Mouse (Mus musculus) liver, embryonic 14.5 days (tissue): ENCODE measurements around the gene Gm14085. TPM values are rescaled to one million over a fixed set of nuclear protein-coding genes. Genes with fewer than 3 reads are reported as not detected.
A peak's percentile ranks its signal among the peaks of the same experiment; 100 is the strongest.

Source experiments
- ATAC-seq: fragments of 200-750 bp; cut with Nextera tagmentation; 2 replicates; pipeline ENCODE4 v1.8.0; 2017; ENCODE audit warnings: moderate number of reproducible peaks, mild to moderate bottlenecking, moderate library complexity; ENCODE audit not compliant: insufficient read depth
- DNase-seq, 3 experiments: peaks; one replicate each; pipeline ENCODE4 v3.0.0-alpha.2; 2012 to 2013; ENCODE audit warnings: low read depth in 3 of 3, low spot score in 3 of 3
- H3K27ac ChIP-seq: fragments of 300-500 bp; sonication (generic); 2 replicates; pipeline ENCODE4 v1.5.1; 2014; ENCODE audit warnings: moderate library complexity, mild to moderate bottlenecking, control low read depth, inconsistent platforms
- H3K27me3 ChIP-seq: fragments of 300-500 bp; sonication (generic); 2 replicates; pipeline ENCODE4 v1.6.1; 2014; ENCODE audit warnings: mild to moderate bottlenecking, low read length, moderate library complexity; ENCODE audit not compliant: control insufficient read depth, insufficient read depth
- H3K36me3 ChIP-seq: fragments of 300-500 bp; sonication (generic); replicated peaks from 2 replicates; pipeline ENCODE4 v1.6.1; 2014; ENCODE audit warnings: low read depth; ENCODE audit not compliant: control insufficient read depth, insufficient read depth
- H3K4me1 ChIP-seq, 2 experiments: fragments of 200-500 bp in 1 of 2; fragments of 300-500 bp in 1 of 2; sonication (generic) in 1 of 2; replicated peaks; 2 replicates each; pipeline ENCODE4 v1.6.1; 2012 to 2014; ENCODE audit warnings: antibody characterized with exemption in 1 of 2, inconsistent platforms in 1 of 2, low read length in 1 of 2; ENCODE audit not compliant: control insufficient read depth in 2 of 2, insufficient read depth in 2 of 2
- H3K4me2 ChIP-seq: fragments of 300-500 bp; sonication (generic); 2 replicates; pipeline ENCODE4 v1.6.1; 2014; ENCODE audit warnings: low read depth, mild to moderate bottlenecking, control low read depth, moderate library complexity
- H3K4me3 ChIP-seq, 2 experiments: fragments of 200-500 bp in 1 of 2; fragments of 300-500 bp in 1 of 2; sonication (generic) in 1 of 2; 2 replicates each; pipeline ENCODE4 v1.5.1; 2012 to 2014; ENCODE audit warnings: low read depth in 2 of 2, low read length in 2 of 2, mild to moderate bottlenecking in 2 of 2, control low read depth in 1 of 2, inconsistent platforms in 1 of 2, moderate library complexity in 1 of 2; ENCODE audit not compliant: insufficient read depth in 1 of 2
- H3K9ac ChIP-seq: fragments of 300-500 bp; sonication (generic); replicated peaks from 2 replicates; pipeline ENCODE4 v1.6.1; 2014; ENCODE audit warnings: mild to moderate bottlenecking, control low read depth, moderate library complexity
- H3K9me3 ChIP-seq: fragments of 300-500 bp; sonication (generic); 2 replicates; pipeline ENCODE4 v1.6.1; 2016; ENCODE audit warnings: low read length, mixed read lengths; ENCODE audit not compliant: control insufficient read depth
- CTCF ChIP-seq: IDR thresholded peaks from 2 replicates; pipeline ENCODE4 v1.5.1; 2016; ENCODE audit warnings: antibody characterized with exemption, low read depth, control low read depth
- EP300 ChIP-seq: IDR thresholded peaks from 2 replicates; pipeline ENCODE4 v1.6.1; 2016; ENCODE audit warnings: antibody characterized with exemption, low read depth
- WGBS: fragments of 180-500 bp; shearing (Covaris S2); extraction: QIAGEN DNeasy Blood & Tissue Kit; methylation state at CpG from one replicate; pipeline ENCODE4 v1.1.7; 2014; ENCODE audit not compliant: insufficient replicate concordance; 5-methylcytosine and 5-hydroxymethylcytosine counted together
- polyA plus RNA-seq, 2 experiments: library from polyadenylated mRNA; depleted of rRNA in 1 of 2; stranded (reverse) in 1 of 2; unstranded in 1 of 2; fragments of >200 nt; fragmentation: Nextera tagmentation in 1 of 2; extraction: Ambion mirVana in 1 of 2; gene quantifications; 2 replicates each; pipeline versions ENCODE4 v1.2.1 to v1.2.3; 2012 to 2014

Gm14085 gene
- polyA plus RNA-seq, 2 experiments = not detected

DNA sequence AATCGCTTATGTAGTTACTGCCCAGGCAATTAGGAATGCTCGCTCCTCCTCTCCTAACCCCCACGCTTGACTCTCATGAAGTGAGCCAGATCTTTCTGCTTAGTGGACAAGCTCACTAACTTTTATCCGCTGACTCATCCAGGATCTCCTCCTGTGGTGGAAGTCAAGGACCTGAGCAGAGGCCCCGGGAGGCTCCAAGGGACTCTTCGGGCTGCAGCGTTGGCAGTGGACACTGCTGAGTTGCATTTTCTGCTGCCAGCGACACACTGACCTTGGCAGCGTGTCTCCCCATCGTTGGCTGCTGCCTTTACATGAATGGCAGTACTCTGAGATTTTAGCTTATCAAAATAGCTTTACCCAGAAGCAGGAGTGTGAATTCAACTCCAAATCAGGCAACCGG is 90.7 kb downstream of the Gm14085 start:
- H3K4me2 ChIP-seq = no peak overlapping the region
- no peaks in the 10 kb centered on the region for H3K4me1 ChIP-seq
- H3K9ac ChIP-seq = no peak overlapping the region
- 61% methylated on average over 11 of the region's 11 CpGs for WGBS
- no peak overlapping the region for H3K4me3 ChIP-seq
- no peak for TF ChIP-seq CTCF
- no peak for TF ChIP-seq EP300
- DNase-seq = no peak
- ATAC-seq = 0 out of 2 replicates have a peak, but pooled peaks have one; percentile 15
- H3K9me3 ChIP-seq = no peaks in the 10 kb centered on the region
- no peaks in the 10 kb centered on the region for H3K27me3 ChIP-seq
- H3K36me3 ChIP-seq = no peaks in the 10 kb centered on the region
- no peak overlapping the region for H3K27ac ChIP-seq

DNA sequence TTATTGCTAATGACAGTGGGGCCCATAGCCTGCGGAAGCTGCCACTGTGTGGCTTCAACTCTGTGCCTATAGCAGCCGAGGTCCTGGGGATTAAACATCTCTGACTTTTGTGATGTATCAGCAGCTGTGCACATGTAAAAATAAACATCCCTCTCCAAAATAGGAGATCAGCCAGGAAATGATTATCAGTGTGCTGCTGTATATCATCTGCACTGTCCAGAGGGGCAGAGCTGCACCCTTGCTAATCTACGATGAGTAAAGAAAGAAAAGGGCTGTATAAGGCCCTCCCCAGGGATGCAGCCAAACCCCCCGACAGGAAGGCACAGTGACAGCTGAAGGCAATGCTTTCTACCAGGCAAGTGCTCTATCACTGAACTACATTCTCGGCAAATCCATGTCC is 91.6 kb downstream of the Gm14085 start:
- H3K36me3 ChIP-seq = no peaks in the 10 kb centered on the region
- no peak overlapping the region for H3K4me3 ChIP-seq
- no peak overlapping the region for H3K27ac ChIP-seq
- no peak overlapping the region for H3K4me2 ChIP-seq
- H3K9me3 ChIP-seq = no peaks in the 10 kb centered on the region
- H3K9ac ChIP-seq = no peak overlapping the region
- ATAC-seq = peak; percentile 67
- DNase-seq = no peak
- TF ChIP-seq EP300 (no peak), CTCF (no peak)
- no peaks in the 10 kb centered on the region for H3K27me3 ChIP-seq
- H3K4me1 ChIP-seq = 0 out of 4 replicates have a peak, but pooled peaks cover 0 to 4% of the 10 kb centered on the region in 2 experiments
- 28% methylated on average over 5 of the region's 5 CpGs for WGBS

DNA sequence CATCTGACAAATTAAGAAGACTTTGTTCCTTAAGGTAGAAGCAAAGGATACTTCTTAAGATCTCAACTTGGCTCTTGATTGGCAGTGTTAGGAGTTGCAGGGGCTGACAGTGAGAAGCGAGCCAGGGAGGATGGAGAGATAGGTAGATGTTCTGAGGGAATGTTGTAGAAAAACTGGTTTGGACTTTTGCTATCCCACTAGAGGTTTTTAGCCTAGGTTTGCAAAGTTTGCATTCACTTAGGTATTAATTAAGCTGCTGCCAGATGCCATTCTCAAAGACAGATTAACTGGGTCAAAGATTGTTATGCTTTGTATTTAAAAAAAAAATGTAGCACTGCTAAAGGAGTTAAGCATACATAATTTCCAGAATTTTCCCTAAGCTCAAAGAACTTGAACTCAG is 92.6 kb downstream of the Gm14085 start:
- TF ChIP-seq CTCF (no peak), EP300 (no peak)
- no peak overlapping the region for H3K27ac ChIP-seq
- no peaks in the 10 kb centered on the region for H3K27me3 ChIP-seq
- H3K36me3 ChIP-seq = no peaks in the 10 kb centered on the region
- no peaks in the 10 kb centered on the region for H3K9me3 ChIP-seq
- 66% methylated on average over 1 of the region's 1 CpGs for WGBS
- 0 out of 4 replicates have a peak, but pooled peaks cover 0 to 4% of the 10 kb centered on the region in 2 experiments for H3K4me1 ChIP-seq
- H3K4me2 ChIP-seq = no peak overlapping the region
- ATAC-seq = no peak
- no peak for DNase-seq
- no peak overlapping the region for H3K4me3 ChIP-seq
- H3K9ac ChIP-seq = no peak overlapping the region

Other genes starting within 250 kb of the Gm14085 start
- gene Duox2, start 186.5 kb upstream of the Gm14085 start, polyA plus RNA-seq (2012; rRNA removed) = 0.01 TPM in 1 of 2 replicates, not detected in the other
- not detected in 2 replicates for gene Duox2, start 186.5 kb upstream of the Gm14085 start, polyA plus RNA-seq (2014; fragmentation: Nextera tagmentation; extraction: Ambion mirVana)
- gene Duoxa2, start 186.0 kb upstream of the Gm14085 start, polyA plus RNA-seq (2012; rRNA removed) = not detected in 2 replicates
- not detected in 2 replicates for gene Duoxa2, start 186.0 kb upstream of the Gm14085 start, polyA plus RNA-seq (2014; fragmentation: Nextera tagmentation; extraction: Ambion mirVana)
- not detected in 2 replicates for gene Duoxa1, start 171.2 kb upstream of the Gm14085 start, polyA plus RNA-seq (2012; rRNA removed)
- gene Duoxa1, start 171.2 kb upstream of the Gm14085 start, polyA plus RNA-seq (2014; fragmentation: Nextera tagmentation; extraction: Ambion mirVana) = not detected in 2 replicates
- not detected in 2 replicates for gene Duox1, start 169.3 kb upstream of the Gm14085 start, polyA plus RNA-seq (2012; rRNA removed)
- not detected in 2 replicates for gene Duox1, start 169.3 kb upstream of the Gm14085 start, polyA plus RNA-seq (2014; fragmentation: Nextera tagmentation; extraction: Ambion mirVana)
- gene Shf, start 115.8 kb upstream of the Gm14085 start, polyA plus RNA-seq (2012; rRNA removed) = 4.4 and 7.1 TPM in 2 replicates
- gene Shf, start 115.8 kb upstream of the Gm14085 start, polyA plus RNA-seq (2014; fragmentation: Nextera tagmentation; extraction: Ambion mirVana) = 1.6 and 1.8 TPM in 2 replicates
- 0.31 and 0.45 TPM in 2 replicates for gene Slc28a2, start 58.5 kb upstream of the Gm14085 start, polyA plus RNA-seq (2012; rRNA removed)
- gene Slc28a2, start 58.5 kb upstream of the Gm14085 start, polyA plus RNA-seq (2014; fragmentation: Nextera tagmentation; extraction: Ambion mirVana) = 0.77 and 0.86 TPM in 2 replicates
- 8.6 and 14.1 TPM in 2 replicates for gene Gatm, start 126.4 kb downstream of the Gm14085 start, polyA plus RNA-seq (2012; rRNA removed)
- gene Gatm, start 126.4 kb downstream of the Gm14085 start, polyA plus RNA-seq (2014; fragmentation: Nextera tagmentation; extraction: Ambion mirVana) = 24.8 and 27.6 TPM in 2 replicates
- gene AA467197, start 152.0 kb downstream of the Gm14085 start, polyA plus RNA-seq (2012; rRNA removed) = 0.06 and 0.16 TPM in 2 replicates
- gene AA467197, start 152.0 kb downstream of the Gm14085 start, polyA plus RNA-seq (2014; fragmentation: Nextera tagmentation; extraction: Ambion mirVana) = 0.30 and 0.37 TPM in 2 replicates
- 0.74 and 0.81 TPM in 2 replicates for gene Slc30a4, start 217.7 kb downstream of the Gm14085 start, polyA plus RNA-seq (2012; rRNA removed)
- gene Slc30a4, start 217.7 kb downstream of the Gm14085 start, polyA plus RNA-seq (2014; fragmentation: Nextera tagmentation; extraction: Ambion mirVana) = 1.0 and 1.5 TPM in 2 replicates